Mouse (Mus musculus) embryonic facial prominence, embryonic 10.5 days (tissue): Measurements from ENCODE around the gene Plscr4. TPM values are rescaled to one million over a fixed set of nuclear protein-coding genes. Genes with fewer than 3 reads are reported as not detected.

ENCODE experiments used
- DNase-seq: peaks from one replicate; pipeline ENCODE4 v3.0.0-alpha.2; 2017; ENCODE audit warnings: low spot score
- H3K27ac ChIP-seq: fragments of 300-500 bp; sonication (generic); replicated peaks from 2 replicates; pipeline ENCODE4 v1.5.1; 2016; ENCODE audit warnings: mild to moderate bottlenecking
- H3K27me3 ChIP-seq: fragments of 300-500 bp; sonication (generic); replicated peaks from 2 replicates; pipeline ENCODE4 v1.6.1; 2016; ENCODE audit warnings: low read depth, mild to moderate bottlenecking; ENCODE audit not compliant: poor library complexity, severe bottlenecking
- H3K36me3 ChIP-seq: fragments of 300-500 bp; sonication (generic); replicated peaks from 2 replicates; pipeline ENCODE4 v1.6.1; 2016; ENCODE audit warnings: mild to moderate bottlenecking, moderate library complexity
- H3K4me1 ChIP-seq: fragments of 300-500 bp; sonication (generic); 2 replicates; pipeline ENCODE4 v1.6.1; 2016
- H3K4me3 ChIP-seq: fragments of 300-500 bp; sonication (generic); 2 replicates; pipeline ENCODE4 v1.5.1; 2016; ENCODE audit warnings: mild to moderate bottlenecking, moderate library complexity
- H3K9me3 ChIP-seq: fragments of 300-500 bp; sonication (generic); 2 replicates; pipeline ENCODE4 v1.6.1; 2016; ENCODE audit warnings: mild to moderate bottlenecking
- WGBS: fragments of 180-500 bp; shearing (Covaris S2); methylation state at CpG from one replicate; pipeline ENCODE4 v1.1.7; 2016; 5-methylcytosine and 5-hydroxymethylcytosine counted together
- polyA plus RNA-seq: library from polyadenylated mRNA; unstranded; fragments of >200 nt; fragmentation: Nextera tagmentation; extraction: Ambion mirVana; gene quantifications from 2 replicates; pipeline ENCODE4 v1.2.1, GENCODE M21; 2016

The Plscr4 gene
- polyA plus RNA-seq, 1 experiment from 2014 or later = 0.98 TPM

- Histone ChIP-seq H3K4me1 (no peaks in the 10 kb centered on the region), H3K27me3 (no peaks in the 10 kb centered on the region), H3K9me3 (no peaks in the 10 kb centered on the region), H3K27ac (no peak overlapping the region), H3K4me3 (no peak overlapping the region), H3K36me3 (no peaks in the 10 kb centered on the region)
- 92% methylated on average over 1 of the region's 1 CpGs for WGBS
- no peak for DNase-seq
These were observed 17.1 kb downstream of the Plscr4 start for GRCm38 (mm10) chr9:92474244-92474643.

- DNase-seq = no peak
- WGBS = 84% methylated on average over 2 of the region's 2 CpGs
These were observed 24.5 kb downstream of the Plscr4 start for GRCm38 (mm10) chr9:92481663-92482062.

GRCm38 (mm10) chr9:92482551-92482950 is 25.4 kb downstream of the Plscr4 start:
- 91% methylated on average over 4 of the region's 4 CpGs for WGBS
- DNase-seq = no peak
- Histone ChIP-seq H3K27me3 (no peaks in the 10 kb centered on the region), H3K36me3 (no peaks in the 10 kb centered on the region), H3K4me1 (peaks cover 4% of the 10 kb centered on the region; the same call in 1 of the 2 replicates), H3K27ac (no peak overlapping the region), H3K4me3 (no peak overlapping the region), H3K9me3 (no peaks in the 10 kb centered on the region)

More at GRCm38 (mm10) chr9:92481663-92482062, 24.5 kb downstream of the Plscr4 start:
- Histone ChIP-seq H3K27ac (no peak overlapping the region), H3K4me1 (peaks cover 4% of the 10 kb centered on the region; the same call in 1 of the 2 replicates), H3K9me3 (no peaks in the 10 kb centered on the region), H3K36me3 (no peaks in the 10 kb centered on the region), H3K4me3 (no peak overlapping the region), H3K27me3 (no peaks in the 10 kb centered on the region)

- DNase-seq = no peak
- Histone ChIP-seq H3K9me3 (no peaks in the 10 kb centered on the region), H3K4me3 (no peak overlapping the region), H3K4me1 (peaks cover 14% of the 10 kb centered on the region), H3K27ac (no peak overlapping the region), H3K27me3 (no peaks in the 10 kb centered on the region), H3K36me3 (no peaks in the 10 kb centered on the region)
- WGBS = 82% methylated on average over 7 of the region's 7 CpGs
These were observed 27.6 kb downstream of the Plscr4 start for GRCm38 (mm10) chr9:92484710-92485267.

- no peaks in the 10 kb centered on the region for H3K27me3 ChIP-seq
- peaks cover 14% of the 10 kb centered on the region for H3K4me1 ChIP-seq
- no peaks in the 10 kb centered on the region for H3K36me3 ChIP-seq
- no peaks in the 10 kb centered on the region for H3K9me3 ChIP-seq
- H3K4me3 ChIP-seq = no peak overlapping the region
- DNase-seq = no peak
- 87% methylated on average over 7 of the region's 7 CpGs for WGBS
- no peak overlapping the region for H3K27ac ChIP-seq
These were observed 32.7 kb downstream of the Plscr4 start for GRCm38 (mm10) chr9:92489857-92490256.

- H3K27ac ChIP-seq = no peak overlapping the region
- H3K27me3 ChIP-seq = no peaks in the 10 kb centered on the region
- no peaks in the 10 kb centered on the region for H3K36me3 ChIP-seq
- DNase-seq = no peak
- 89% methylated on average over 3 of the region's 3 CpGs for WGBS
- H3K4me3 ChIP-seq = no peak overlapping the region
- peaks cover 14% of the 10 kb centered on the region for H3K4me1 ChIP-seq
- no peaks in the 10 kb centered on the region for H3K9me3 ChIP-seq
These were observed 33.1 kb downstream of the Plscr4 start for GRCm38 (mm10) chr9:92490319-92490718.

GRCm38 (mm10) chr9:92491274-92491673 is 34.1 kb downstream of the Plscr4 start:
- no peak overlapping the region for H3K27ac ChIP-seq
- DNase-seq = no peak
- WGBS = 83% methylated on average over 2 of the region's 2 CpGs
- no peaks in the 10 kb centered on the region for H3K27me3 ChIP-seq
- no peaks in the 10 kb centered on the region for H3K9me3 ChIP-seq
- no peaks in the 10 kb centered on the region for H3K36me3 ChIP-seq
- H3K4me1 ChIP-seq = peaks cover 14% of the 10 kb centered on the region
- no peak overlapping the region for H3K4me3 ChIP-seq

GRCm38 (mm10) chr9:92499710-92500410 is 42.7 kb downstream of the Plscr4 start:
- Histone ChIP-seq H3K27me3 (no peaks in the 10 kb centered on the region), H3K27ac (no peak overlapping the region), H3K9me3 (no peaks in the 10 kb centered on the region), H3K4me1 (no peaks in the 10 kb centered on the region), H3K36me3 (no peaks in the 10 kb centered on the region), H3K4me3 (no peak overlapping the region)
- peak; percentile 87 for DNase-seq
- WGBS = 44% methylated on average over 12 of the region's 12 CpGs

GRCm38 (mm10) chr9:92504256-92504655 is 47.1 kb downstream of the Plscr4 start:
- no peak for DNase-seq
- no peak overlapping the region for H3K4me3 ChIP-seq
- H3K4me1 ChIP-seq = no peaks in the 10 kb centered on the region
- H3K27me3 ChIP-seq = no peaks in the 10 kb centered on the region
- no peaks in the 10 kb centered on the region for H3K9me3 ChIP-seq
- 51% methylated on average over 3 of the region's 3 CpGs for WGBS
- no peaks in the 10 kb centered on the region for H3K36me3 ChIP-seq
- H3K27ac ChIP-seq = no peak overlapping the region

GRCm38 (mm10) chr9:92504889-92505288 is 47.7 kb downstream of the Plscr4 start:
- Histone ChIP-seq H3K36me3 (no peaks in the 10 kb centered on the region), H3K27ac (no peak overlapping the region), H3K4me3 (no peak overlapping the region), H3K27me3 (no peaks in the 10 kb centered on the region), H3K4me1 (no peaks in the 10 kb centered on the region), H3K9me3 (no peaks in the 10 kb centered on the region)
- no peak for DNase-seq
- 83% methylated on average over 1 of the region's 1 CpGs for WGBS

- Histone ChIP-seq H3K36me3 (no peaks in the 10 kb centered on the region), H3K27me3 (no peaks in the 10 kb centered on the region), H3K4me1 (0 out of 2 replicates have a peak, but pooled peaks cover 6% of the 10 kb centered on the region), H3K4me3 (no peak overlapping the region), H3K9me3 (peaks cover under 1% of the 10 kb centered on the region; the same call in 1 of the 2 replicates), H3K27ac (no peak overlapping the region)
- DNase-seq = no peak
These were observed 54.5 kb downstream of the Plscr4 start for GRCm38 (mm10) chr9:92511696-92512095.

- Histone ChIP-seq H3K4me1 (0 out of 2 replicates have a peak, but pooled peaks cover 6% of the 10 kb centered on the region), H3K9me3 (peaks cover 17% of the 10 kb centered on the region), H3K36me3 (peaks cover 5% of the 10 kb centered on the region), H3K4me3 (no peak overlapping the region), H3K27ac (no peak overlapping the region), H3K27me3 (no peaks in the 10 kb centered on the region)
- WGBS = 92% methylated on average over 12 of the region's 12 CpGs
- DNase-seq = no peak
These were observed 59.9 kb downstream of the Plscr4 start for GRCm38 (mm10) chr9:92517036-92517435.

- H3K4me3 ChIP-seq = no peak overlapping the region
- no peak for DNase-seq
- peaks cover 5% of the 10 kb centered on the region for H3K36me3 ChIP-seq
- no peak overlapping the region for H3K27ac ChIP-seq
- no peaks in the 10 kb centered on the region for H3K27me3 ChIP-seq
- no peaks in the 10 kb centered on the region for H3K4me1 ChIP-seq
- H3K9me3 ChIP-seq = peaks cover 17% of the 10 kb centered on the region
- WGBS = 92% methylated on average over 10 of the region's 10 CpGs
These were observed 63.6 kb downstream of the Plscr4 start for GRCm38 (mm10) chr9:92520751-92521150.
